Mouse (Mus musculus): ENCODE data around the gene Fos.
A peak's percentile ranks its signal among the peaks of the same experiment; 100 is the strongest.

The Fos gene

GRCm38 (mm10) chr12:85461913-85462663 is 11.6 kb upstream of the Fos start:
- no peak for DNase-seq (ENCODE audit: low read depth)

GRCm38 (mm10) chr12:85462802-85463201 is 10.9 kb upstream of the Fos start:
- DNase-seq (ENCODE audit: low read depth) = no peak

GRCm38 (mm10) chr12:85464431-85464830 is 9.3 kb upstream of the Fos start:
- DNase-seq (ENCODE audit: low read depth) = no peak

- DNase-seq (ENCODE audit: low read depth) = no peak
These were observed 8.8 kb upstream of the Fos start for GRCm38 (mm10) chr12:85464902-85465301.

GRCm38 (mm10) chr12:85467854-85468253 is 5.8 kb upstream of the Fos start:
- DNase-seq (ENCODE audit: low read depth) = no peak

GRCm38 (mm10) chr12:85468666-85469065 is 5.0 kb upstream of the Fos start:
- no peak for DNase-seq (ENCODE audit: low read depth)

- DNase-seq (ENCODE audit: low read depth) = peak; percentile 74
These were observed 1.6 kb upstream of the Fos start for GRCm38 (mm10) chr12:85471920-85472655.

GRCm38 (mm10) chr12:85472656-85473410 is 857 bp upstream of the Fos start:
- no peak for DNase-seq (ENCODE audit: low read depth)

GRCm38 (mm10) chr12:85474298-85475231 is 875 bp downstream of the Fos start:
- no peak for DNase-seq (ENCODE audit: low read depth)

GRCm38 (mm10) chr12:85475232-85475919 is 1.7 kb downstream of the Fos start:
- no peak for DNase-seq (ENCODE audit: low read depth)

- no peak for DNase-seq (ENCODE audit: low read depth)
These were observed 2.5 kb downstream of the Fos start for GRCm38 (mm10) chr12:85475920-85476828.

- DNase-seq (ENCODE audit: low read depth) = no peak
These were observed 3.5 kb downstream of the Fos start for GRCm38 (mm10) chr12:85477219-85477618.

GRCm38 (mm10) chr12:85477804-85478203 is 4.1 kb downstream of the Fos start:
- DNase-seq (ENCODE audit: low read depth) = no peak

GRCm38 (mm10) chr12:85478696-85479095 is 5.0 kb downstream of the Fos start:
- no peak for DNase-seq (ENCODE audit: low read depth)

GRCm38 (mm10) chr12:85479190-85479589 is 5.5 kb downstream of the Fos start:
- DNase-seq (ENCODE audit: low read depth) = no peak

GRCm38 (mm10) chr12:85483155-85483554 is 9.5 kb downstream of the Fos start:
- DNase-seq (ENCODE audit: low read depth) = no peak

GRCm38 (mm10) chr12:85484655-85485054 is 11.0 kb downstream of the Fos start:
- DNase-seq (ENCODE audit: low read depth) = no peak

- no peak for DNase-seq (ENCODE audit: low read depth)
These were observed 12.4 kb downstream of the Fos start for GRCm38 (mm10) chr12:85485890-85486765.

GRCm38 (mm10) chr12:85486766-85487069 is 13.0 kb downstream of the Fos start:
- DNase-seq (ENCODE audit: low read depth) = no peak

Data from fibroblast of lung, adult 2 months (primary cell).